Mouse (Mus musculus): ENCODE measurements around the gene Sf3a2.

Sf3a2 gene

DNA sequence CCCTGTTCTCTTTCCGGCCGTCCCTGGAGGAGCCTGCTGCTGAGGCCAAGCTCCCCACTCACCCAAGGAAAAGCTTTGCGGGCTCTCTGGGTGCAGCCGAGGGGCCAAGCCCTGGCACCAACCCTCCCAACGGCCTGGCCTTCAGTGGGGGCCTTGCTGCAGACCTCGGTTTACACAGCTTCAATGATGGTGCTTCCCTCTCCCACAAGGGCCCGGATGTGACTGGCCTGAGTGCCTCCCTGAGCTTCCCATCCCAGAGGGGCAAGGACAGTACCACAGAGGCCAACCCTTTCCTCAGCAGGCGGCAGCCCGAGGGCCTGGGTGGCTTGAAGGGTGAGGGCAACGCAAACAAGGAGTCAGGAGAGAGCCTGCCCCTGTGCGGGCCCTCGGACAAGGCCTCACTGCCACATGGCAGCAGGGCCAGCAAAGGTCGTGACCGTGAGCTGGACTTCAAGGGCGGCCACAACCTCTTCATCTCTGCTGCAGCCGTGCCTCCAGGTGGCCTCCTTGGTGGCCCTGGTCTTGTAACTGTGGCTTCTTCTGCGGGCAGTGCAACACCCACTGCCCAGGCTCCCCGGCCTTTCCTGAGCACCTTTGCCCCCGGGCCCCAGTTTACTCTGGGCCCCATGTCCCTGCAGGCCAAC is 7.1 kb upstream of the Sf3a2 start:
- peaks cover 7% of the 10 kb centered on the region for H3K36me3 ChIP-seq (ENCODE audit: control insufficient read depth, insufficient read depth, low read length, poor library complexity, severe bottlenecking)
- no peaks in the 10 kb centered on the region for H3K27me3 ChIP-seq (ENCODE audit: control insufficient read depth, insufficient read depth, low read length, poor library complexity, severe bottlenecking)
- no peak for DNase-seq (ENCODE audit: low read depth, low spot score)

DNA sequence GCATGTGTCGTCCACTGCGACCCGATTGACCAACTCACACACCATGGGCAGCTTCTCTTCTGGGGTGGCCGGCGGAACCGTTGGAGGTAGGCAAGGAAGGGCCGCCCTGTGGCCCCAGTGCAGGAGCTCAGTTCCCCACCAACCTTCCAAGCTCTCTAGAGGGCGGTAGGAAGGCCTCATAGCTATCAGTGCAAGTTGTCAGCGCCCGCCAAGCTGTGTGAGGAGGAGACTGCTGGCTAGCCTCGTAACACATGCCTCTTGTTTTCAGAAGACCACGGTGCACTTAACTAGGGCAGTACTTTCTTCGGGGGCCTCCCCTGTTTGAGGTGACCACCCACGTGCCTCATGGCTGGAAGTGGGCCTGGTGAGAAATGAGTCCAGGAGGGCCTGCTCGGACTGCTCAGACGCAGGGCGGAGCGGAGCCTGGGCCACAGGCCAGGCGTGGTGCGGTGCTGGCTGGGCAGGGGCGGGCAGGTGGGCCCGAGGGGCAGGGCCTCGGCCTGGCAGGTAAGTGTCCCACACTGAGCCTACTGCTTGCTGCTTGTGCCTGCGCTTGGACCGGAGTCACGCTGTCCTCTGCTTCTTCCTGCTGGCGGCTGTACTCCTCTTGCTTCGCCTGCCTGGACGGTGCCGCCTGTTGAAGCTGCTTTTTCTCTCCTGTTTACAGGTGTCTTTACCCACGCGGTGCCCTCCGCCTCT is 6.4 kb upstream of the Sf3a2 start:
- no peak for DNase-seq (ENCODE audit: low read depth, low spot score)
- H3K36me3 ChIP-seq (ENCODE audit: control insufficient read depth, insufficient read depth, low read length, poor library complexity, severe bottlenecking): peaks cover 7% of the 10 kb centered on the region

DNA sequence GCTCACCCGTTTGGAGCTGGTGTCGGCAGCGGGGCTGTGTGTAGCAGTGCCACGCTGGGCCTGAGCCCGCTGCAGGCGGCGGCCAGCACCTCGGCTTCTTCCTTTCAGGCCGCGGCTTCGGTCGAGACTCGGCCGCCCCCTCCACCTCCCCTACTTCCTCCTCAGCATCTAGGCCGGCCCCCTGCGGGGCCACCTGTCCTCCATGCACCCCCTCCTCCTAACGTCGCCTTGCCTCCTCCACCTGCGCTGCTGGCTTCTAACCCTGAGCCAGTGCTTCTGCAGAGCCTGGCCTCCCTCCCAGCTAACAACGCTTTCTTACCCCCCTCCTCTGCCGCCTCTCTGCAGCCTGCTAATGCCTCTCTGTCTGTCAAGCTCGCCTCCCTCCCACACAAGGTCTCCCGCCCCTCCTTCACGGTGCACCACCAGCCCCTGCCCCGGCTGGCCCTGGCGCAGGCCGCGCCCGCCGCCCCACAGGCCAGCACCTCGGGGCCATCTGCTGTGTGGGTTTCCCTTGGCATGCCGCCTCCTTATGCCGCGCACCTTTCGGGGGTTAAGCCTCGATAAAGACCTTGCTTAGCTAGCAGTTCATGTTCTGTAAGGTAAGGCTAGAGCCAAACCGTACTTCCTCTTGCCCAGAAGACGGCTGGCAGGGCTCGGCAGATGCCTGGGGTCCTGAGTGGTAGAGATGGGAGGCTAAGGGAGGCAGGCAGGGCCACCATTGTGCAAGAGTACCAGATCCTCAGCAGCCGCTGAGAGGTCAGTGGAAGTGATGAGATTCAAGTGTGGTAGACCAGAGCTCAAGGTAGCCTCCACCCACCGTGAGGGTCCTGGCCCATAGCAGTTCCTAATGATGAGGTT is 5.6 kb upstream of the Sf3a2 start:
- DNase-seq (ENCODE audit: low read depth, low spot score): no peak
- peaks cover 7% of the 10 kb centered on the region for H3K36me3 ChIP-seq (ENCODE audit: control insufficient read depth, insufficient read depth, low read length, poor library complexity, severe bottlenecking)

More for the DNA sequence above, 6.4 kb upstream of the Sf3a2 start:
- H3K27me3 ChIP-seq (ENCODE audit: control insufficient read depth, insufficient read depth, low read length, poor library complexity, severe bottlenecking): no peaks in the 10 kb centered on the region

DNA sequence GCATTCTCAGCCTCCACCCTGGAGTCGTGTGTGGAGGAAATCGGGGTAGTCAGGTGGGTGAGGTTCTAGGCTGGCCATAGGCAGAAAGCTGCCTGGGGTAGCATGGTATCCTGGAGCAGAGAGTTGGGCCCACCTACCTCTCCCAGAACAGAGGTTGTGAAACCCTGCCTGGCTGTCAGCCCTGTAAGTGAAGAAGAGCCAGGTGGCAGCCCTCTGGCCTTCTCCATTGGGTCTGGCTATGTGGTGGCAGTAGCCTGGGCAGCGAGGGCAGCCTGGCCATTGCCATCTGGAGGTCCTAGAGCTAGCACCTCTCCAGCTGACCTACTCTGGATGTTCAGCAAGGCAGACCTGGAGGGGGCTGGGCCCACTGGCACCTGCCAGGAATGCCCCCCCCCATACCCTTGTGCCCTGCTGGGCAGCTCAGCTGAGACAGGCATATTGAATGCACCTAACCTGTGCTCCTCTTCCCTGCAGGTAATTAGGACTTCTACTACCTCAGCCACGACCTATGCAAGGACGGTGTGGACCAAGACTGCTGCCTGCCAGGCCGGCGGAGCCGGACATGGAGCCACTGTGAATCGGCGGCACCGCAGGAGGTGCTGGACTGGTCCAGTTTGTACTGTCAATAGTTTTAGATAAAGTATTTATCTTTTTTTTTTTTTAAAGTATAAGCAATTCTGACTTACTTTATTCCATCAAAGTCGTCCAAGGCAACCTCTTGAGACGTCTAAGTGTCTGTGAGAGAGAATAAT is 4.8 kb upstream of the Sf3a2 start:
- Histone ChIP-seq H3K27me3 (ENCODE audit: control insufficient read depth, insufficient read depth, low read length, poor library complexity, severe bottlenecking) (no peaks in the 10 kb centered on the region), H3K36me3 (ENCODE audit: control insufficient read depth, insufficient read depth, low read length, poor library complexity, severe bottlenecking) (peaks cover 7% of the 10 kb centered on the region)
- DNase-seq (ENCODE audit: low read depth, low spot score): no peak

More for the DNA sequence above, 5.6 kb upstream of the Sf3a2 start:
- H3K27me3 ChIP-seq (ENCODE audit: control insufficient read depth, insufficient read depth, low read length, poor library complexity, severe bottlenecking): no peaks in the 10 kb centered on the region

DNA sequence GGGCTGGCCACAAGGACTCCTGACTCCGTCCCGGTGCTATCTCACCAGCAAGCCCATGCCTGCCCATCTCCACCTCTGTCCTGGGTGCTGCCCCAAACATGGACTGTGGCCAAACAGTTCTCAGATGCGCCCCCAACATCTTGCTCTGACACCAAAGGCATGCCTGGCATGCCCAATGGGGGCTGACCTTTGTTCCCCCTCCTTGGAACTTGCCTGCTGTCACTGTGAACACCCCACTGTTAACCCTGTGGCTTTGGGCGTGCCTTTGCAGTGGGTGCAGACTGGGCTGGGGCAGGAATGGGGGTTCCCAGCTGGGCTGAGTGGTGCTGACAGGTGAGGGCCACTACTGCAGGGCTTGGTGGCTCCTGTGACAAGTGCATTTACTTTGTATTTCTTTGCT is 4.2 kb upstream of the Sf3a2 start:
- H3K36me3 ChIP-seq (ENCODE audit: control insufficient read depth, insufficient read depth, low read length, poor library complexity, severe bottlenecking): peaks cover 7% of the 10 kb centered on the region
- DNase-seq (ENCODE audit: low read depth, low spot score): no peak

DNA sequence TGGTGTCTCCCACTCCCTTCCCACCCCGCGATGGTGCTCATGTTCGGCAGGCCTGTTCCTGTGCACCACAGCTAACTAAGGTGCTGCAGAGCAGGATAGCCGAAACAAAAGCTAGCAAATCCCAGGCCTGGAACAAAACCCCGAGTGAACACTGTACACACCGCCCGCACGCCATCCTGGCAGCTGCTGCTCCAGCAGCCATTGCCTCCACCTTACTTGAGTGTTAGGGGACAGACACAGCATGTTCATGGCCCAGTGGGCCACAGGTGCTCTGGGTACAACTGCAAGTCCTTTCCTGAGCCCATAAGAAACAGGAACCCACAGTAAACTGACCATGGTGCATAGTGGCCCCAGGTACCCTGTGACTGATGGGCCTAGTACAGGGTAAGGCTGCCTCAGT is 3.2 kb upstream of the Sf3a2 start:
- no peaks in the 10 kb centered on the region for H3K27me3 ChIP-seq (ENCODE audit: control insufficient read depth, insufficient read depth, low read length, poor library complexity, severe bottlenecking)
- no peak for DNase-seq (ENCODE audit: low read depth, low spot score)
- peaks cover 5% of the 10 kb centered on the region for H3K36me3 ChIP-seq (ENCODE audit: control insufficient read depth, insufficient read depth, low read length, poor library complexity, severe bottlenecking)

More for the DNA sequence above, 4.2 kb upstream of the Sf3a2 start:
- no peaks in the 10 kb centered on the region for H3K27me3 ChIP-seq (ENCODE audit: control insufficient read depth, insufficient read depth, low read length, poor library complexity, severe bottlenecking)

DNA sequence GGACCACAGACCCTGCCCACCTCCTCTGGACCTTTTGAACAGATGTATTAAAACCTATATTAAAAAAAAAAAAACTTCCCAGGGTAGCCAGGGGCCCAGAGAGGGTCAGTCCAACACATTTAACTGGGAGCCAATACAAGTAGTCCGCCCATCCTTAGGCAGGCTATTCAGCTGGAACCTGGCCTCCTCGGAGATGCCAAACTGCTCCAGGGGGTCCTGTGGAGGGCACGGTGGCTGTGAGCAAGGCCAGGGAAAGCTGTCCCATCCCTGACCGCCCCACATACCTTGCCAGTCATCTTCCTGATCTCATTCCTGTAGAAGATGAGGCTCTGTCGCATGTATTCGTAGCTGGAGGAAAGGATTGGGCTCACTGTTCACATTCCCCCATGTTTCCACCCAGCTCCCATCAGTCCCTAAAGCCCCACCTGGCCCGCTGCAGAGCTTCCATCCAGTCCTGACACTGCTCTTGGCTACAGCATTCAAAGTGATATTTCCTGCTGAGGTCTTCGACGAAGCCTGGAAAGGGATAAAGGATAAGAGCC is 1.6 kb upstream of the Sf3a2 start:
- H3K27me3 ChIP-seq (ENCODE audit: control insufficient read depth, insufficient read depth, low read length, poor library complexity, severe bottlenecking): no peaks in the 10 kb centered on the region
- no peak for DNase-seq (ENCODE audit: low read depth, low spot score)

DNA sequence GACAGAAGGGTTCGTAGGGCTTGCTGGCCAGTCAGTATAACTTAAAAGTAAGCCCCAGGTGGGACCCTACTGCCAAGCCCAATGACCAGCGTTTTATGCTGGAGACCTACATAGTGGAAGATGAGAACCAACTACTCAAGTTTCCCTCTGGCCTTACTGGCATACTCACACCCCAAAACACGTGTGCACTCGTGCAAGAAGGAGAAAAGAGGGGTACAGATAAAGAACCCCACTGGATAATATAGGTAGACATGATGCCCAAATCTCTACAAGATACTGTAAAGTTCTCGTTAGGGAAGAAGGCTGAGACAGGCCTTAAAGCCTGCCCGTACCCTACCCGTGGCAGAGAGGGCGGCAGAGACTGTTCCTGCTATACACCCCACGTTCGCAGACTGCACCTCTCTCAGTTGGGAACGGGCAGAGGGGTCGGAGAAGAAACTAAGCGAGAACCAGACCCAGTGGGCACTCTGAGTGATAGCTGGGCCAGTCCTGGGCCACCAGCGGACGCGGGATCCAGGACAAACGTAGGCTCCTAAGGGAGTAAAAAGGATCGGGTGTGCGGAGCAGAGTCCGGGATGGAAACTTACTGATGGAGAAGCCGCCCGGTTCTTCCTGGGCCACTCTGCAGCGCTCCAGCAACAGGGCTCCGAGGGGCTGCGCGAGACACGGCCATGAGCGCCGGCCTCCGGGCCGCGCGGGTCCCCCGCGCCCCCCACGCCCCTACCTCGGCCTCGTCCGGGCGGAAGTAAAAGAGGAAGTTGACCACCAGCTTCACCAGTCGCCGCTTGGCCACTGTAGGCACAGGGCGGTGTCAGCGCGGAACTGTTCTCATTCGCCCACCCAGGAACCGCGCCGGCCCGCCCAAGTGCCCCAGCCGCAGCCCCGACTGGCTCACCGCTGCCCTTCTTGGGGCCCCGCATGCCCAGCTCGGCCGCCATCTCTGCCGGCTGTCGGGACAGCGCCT is 530 bp upstream of the Sf3a2 start:
- DNase-seq (ENCODE audit: low read depth, low spot score): peak; percentile 38
- Histone ChIP-seq H3K27me3 (ENCODE audit: control insufficient read depth, insufficient read depth, low read length, poor library complexity, severe bottlenecking) (no peaks in the 10 kb centered on the region), H3K36me3 (ENCODE audit: control insufficient read depth, insufficient read depth, low read length, poor library complexity, severe bottlenecking) (peaks cover 2% of the 10 kb centered on the region)

More for the DNA sequence above, 1.6 kb upstream of the Sf3a2 start:
- peaks cover 3% of the 10 kb centered on the region; the same call in 1 of the 2 replicates for H3K36me3 ChIP-seq (ENCODE audit: control insufficient read depth, insufficient read depth, low read length, poor library complexity, severe bottlenecking)

DNA sequence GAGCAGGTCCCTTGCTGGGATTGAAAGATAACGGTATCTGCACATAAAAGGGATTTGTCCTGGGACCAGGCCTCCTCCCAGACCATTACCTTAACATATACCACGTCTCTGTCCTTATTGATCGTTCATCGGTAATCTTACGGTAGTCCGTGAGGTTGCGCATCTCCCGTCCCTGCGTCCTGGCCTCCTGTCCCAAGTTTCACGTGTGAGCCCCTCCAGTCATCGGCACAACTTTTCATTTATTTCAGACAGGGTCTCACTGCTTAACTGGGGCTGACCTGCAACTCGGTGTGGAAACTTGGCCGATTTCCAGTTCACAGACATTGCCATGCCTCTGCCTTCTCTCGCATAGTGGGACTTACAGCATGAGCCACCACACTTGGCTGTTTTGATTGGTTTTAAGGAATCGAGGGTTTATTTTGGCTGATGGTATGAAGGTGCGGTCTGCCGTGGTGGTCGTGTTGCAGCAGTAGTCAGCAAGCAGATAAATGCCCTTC is 1.1 kb downstream of the Sf3a2 start:
- Histone ChIP-seq H3K27me3 (ENCODE audit: control insufficient read depth, insufficient read depth, low read length, poor library complexity, severe bottlenecking) (no peaks in the 10 kb centered on the region), H3K36me3 (ENCODE audit: control insufficient read depth, insufficient read depth, low read length, poor library complexity, severe bottlenecking) (peaks cover 5% of the 10 kb centered on the region)
- DNase-seq (ENCODE audit: low read depth, low spot score): peak; percentile 37

DNA sequence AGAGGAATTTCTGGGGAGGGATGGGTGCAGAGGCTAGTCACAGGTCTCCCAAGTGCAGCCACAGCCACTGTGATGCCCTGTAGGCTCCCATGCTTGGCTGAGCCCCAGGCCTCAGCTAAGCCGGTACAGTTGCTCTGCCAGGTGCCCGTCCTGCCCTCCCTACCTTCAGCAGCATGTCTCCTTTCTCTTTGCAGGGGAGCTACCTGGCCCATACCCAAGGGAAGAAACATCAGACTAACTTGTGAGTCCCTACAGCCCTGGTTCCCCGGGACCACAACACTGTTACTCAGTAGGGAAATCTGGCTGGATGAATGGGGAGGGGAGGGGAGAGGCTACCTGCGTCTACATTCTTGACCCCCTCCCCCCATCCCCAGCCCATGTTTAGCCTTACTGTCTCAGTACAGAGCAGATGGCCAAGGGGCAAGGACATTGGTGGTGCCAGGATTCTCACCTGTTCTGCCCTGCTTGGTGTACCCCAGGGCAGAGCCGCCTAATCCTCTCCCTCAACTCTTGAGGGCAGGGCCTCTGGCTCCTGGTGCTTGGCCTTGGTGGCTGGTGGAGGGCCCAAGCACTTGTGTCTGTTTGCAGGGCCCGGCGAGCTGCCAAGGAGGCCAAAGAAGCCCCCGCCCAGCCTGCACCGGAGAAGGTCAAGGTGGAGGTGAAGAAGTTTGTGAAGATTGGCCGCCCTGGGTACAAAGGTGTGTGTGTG is 4.4 kb downstream of the Sf3a2 start:
- H3K36me3 ChIP-seq (ENCODE audit: control insufficient read depth, insufficient read depth, low read length, poor library complexity, severe bottlenecking): peaks cover 5% of the 10 kb centered on the region
- DNase-seq (ENCODE audit: low read depth, low spot score): no peak

DNA sequence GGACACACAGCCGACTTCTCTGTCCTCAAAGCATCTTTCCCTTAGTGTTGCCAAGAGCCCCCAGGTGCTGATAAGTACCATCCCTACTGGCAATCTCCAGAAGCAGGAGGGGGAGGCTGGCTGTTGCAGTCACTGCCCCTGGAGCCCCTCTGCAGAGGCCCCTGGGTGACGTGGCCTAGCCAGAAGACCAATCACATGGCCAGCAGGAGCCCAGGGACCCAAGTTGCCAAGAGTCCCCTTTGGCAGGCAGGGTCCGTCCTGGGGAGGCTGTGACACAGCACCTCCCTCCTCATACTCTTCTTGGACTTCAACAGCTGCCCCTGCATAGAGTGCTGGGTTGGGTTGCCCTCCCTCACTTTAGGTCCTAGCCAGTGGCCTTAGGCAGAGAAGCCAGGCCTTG is 5.0 kb downstream of the Sf3a2 start:
- no peak for DNase-seq (ENCODE audit: low read depth, low spot score)
- no peaks in the 10 kb centered on the region for H3K27me3 ChIP-seq (ENCODE audit: control insufficient read depth, insufficient read depth, low read length, poor library complexity, severe bottlenecking)
- H3K36me3 ChIP-seq (ENCODE audit: control insufficient read depth, insufficient read depth, low read length, poor library complexity, severe bottlenecking): peaks cover 5% of the 10 kb centered on the region

More for the DNA sequence above, 4.4 kb downstream of the Sf3a2 start:
- H3K27me3 ChIP-seq (ENCODE audit: control insufficient read depth, insufficient read depth, low read length, poor library complexity, severe bottlenecking): no peaks in the 10 kb centered on the region

DNA sequence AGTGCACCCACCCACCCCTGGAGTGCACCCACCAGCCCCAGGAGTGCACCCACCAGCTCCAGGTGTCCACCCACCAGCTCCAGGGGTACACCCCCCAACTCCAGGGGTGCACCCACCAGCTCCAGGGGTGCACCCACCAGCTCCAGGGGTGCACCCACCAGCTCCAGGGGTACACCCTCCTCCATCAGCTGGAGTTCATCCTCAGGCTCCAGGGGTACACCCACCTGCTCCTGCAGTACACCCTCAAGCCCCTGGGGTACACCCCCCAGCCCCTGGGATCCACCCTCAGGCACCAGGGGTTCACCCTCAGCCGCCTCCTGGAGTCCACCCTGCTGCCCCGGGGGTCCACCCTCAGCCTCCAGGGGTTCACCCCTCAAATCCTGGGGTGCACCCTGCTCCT is 6.3 kb downstream of the Sf3a2 start:
- no peak for DNase-seq (ENCODE audit: low read depth, low spot score)
- Histone ChIP-seq H3K36me3 (ENCODE audit: control insufficient read depth, insufficient read depth, low read length, poor library complexity, severe bottlenecking) (peaks cover 5% of the 10 kb centered on the region), H3K27me3 (ENCODE audit: control insufficient read depth, insufficient read depth, low read length, poor library complexity, severe bottlenecking) (no peaks in the 10 kb centered on the region)

DNA sequence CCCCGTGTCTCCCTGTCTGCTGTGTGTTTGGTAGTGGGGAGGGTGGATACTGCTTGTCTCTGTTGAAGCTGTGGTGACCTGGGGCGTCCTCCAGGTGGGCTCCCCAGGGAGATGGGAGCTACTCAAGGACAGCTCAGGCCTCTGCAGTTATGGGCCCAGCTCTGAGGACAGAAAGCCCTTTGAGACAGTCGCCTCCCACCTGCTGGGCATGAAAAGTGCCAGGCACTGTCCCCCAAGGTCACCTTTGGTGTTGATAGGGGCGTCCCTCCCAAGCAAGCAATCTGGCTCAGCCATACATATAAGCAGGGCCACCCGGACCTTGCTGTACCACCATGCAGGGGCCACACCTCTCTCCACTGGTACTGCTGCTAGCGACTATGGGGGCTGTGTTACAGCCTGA is 6.9 kb downstream of the Sf3a2 start, which contains the start of gene Amh:
Gene Amh, plus strand, starts transcription at position 328 of the 400 bp plus-strand sequence.
- DNase-seq (ENCODE audit: low read depth, low spot score): no peak
- Histone ChIP-seq H3K36me3 (ENCODE audit: control insufficient read depth, insufficient read depth, low read length, poor library complexity, severe bottlenecking) (peaks cover 5% of the 10 kb centered on the region), H3K27me3 (ENCODE audit: control insufficient read depth, insufficient read depth, low read length, poor library complexity, severe bottlenecking) (no peaks in the 10 kb centered on the region)

Data from splenic B cell, adult 2 months (primary cell).